Mouse (Mus musculus) forebrain, postnatal 0 days (tissue): ENCODE measurements around the gene Iscu. TPM values are rescaled to one million over a fixed set of nuclear protein-coding genes. Genes with fewer than 3 reads are reported as not detected.

Source experiments
- ATAC-seq: fragments of 200-750 bp; cut with Nextera tagmentation; 2 replicates; pipeline ENCODE4 v1.8.0; 2017; ENCODE audit warnings: mild to moderate bottlenecking, moderate library complexity
- DNase-seq: peaks from one replicate; pipeline ENCODE4 v3.0.0-alpha.2; 2015
- H3K27ac ChIP-seq: fragments of 300-500 bp; sonication (generic); 2 replicates; pipeline ENCODE4 v1.5.1; 2014; ENCODE audit warnings: low read depth, mild to moderate bottlenecking, antibody characterized with exemption, low read length, moderate library complexity, mixed read lengths
- H3K27me3 ChIP-seq: fragments of 300-500 bp; sonication (generic); 2 replicates; pipeline ENCODE4 v1.6.1; 2014; ENCODE audit warnings: mild to moderate bottlenecking, low read length, mixed read lengths; ENCODE audit not compliant: insufficient read depth
- H3K36me3 ChIP-seq: fragments of 300-500 bp; sonication (generic); 2 replicates; pipeline ENCODE4 v1.6.1; 2014; ENCODE audit warnings: mild to moderate bottlenecking, moderate library complexity; ENCODE audit not compliant: insufficient read depth
- H3K4me1 ChIP-seq: fragments of 300-500 bp; sonication (generic); 2 replicates; pipeline ENCODE4 v1.6.1; 2014; ENCODE audit warnings: antibody characterized with exemption; ENCODE audit not compliant: insufficient read depth
- H3K4me2 ChIP-seq: fragments of 300-500 bp; sonication (generic); 2 replicates; pipeline ENCODE4 v1.6.1; 2014; ENCODE audit warnings: low read depth, mild to moderate bottlenecking, moderate library complexity
- H3K4me3 ChIP-seq: fragments of 300-500 bp; sonication (generic); 2 replicates; pipeline ENCODE4 v1.5.1; 2014; ENCODE audit warnings: low read depth, low read length, mixed read lengths
- H3K9ac ChIP-seq: fragments of 300-500 bp; sonication (generic); 2 replicates; pipeline ENCODE4 v1.6.1; 2014; ENCODE audit warnings: mild to moderate bottlenecking
- H3K9me3 ChIP-seq: fragments of 300-500 bp; sonication (generic); 2 replicates; pipeline ENCODE4 v1.6.1; 2016; ENCODE audit warnings: low read length
- CTCF ChIP-seq: sonication (generic); IDR thresholded peaks from 2 replicates; pipeline ENCODE4 v1.5.1; 2016; ENCODE audit warnings: antibody characterized with exemption, control low read depth, low read depth
- WGBS: fragments of 180-500 bp; shearing (Covaris S2); extraction: QIAGEN DNeasy Blood & Tissue Kit; methylation state at CpG from one replicate; pipeline ENCODE4 v1.1.7; 2014; 5-methylcytosine and 5-hydroxymethylcytosine counted together
- polyA plus RNA-seq: library from polyadenylated mRNA; unstranded; fragments of >200 nt; fragmentation: Nextera tagmentation; extraction: Ambion mirVana; gene quantifications from 2 replicates; pipeline ENCODE4 v1.2.1, GENCODE M21; 2015
- total RNA-seq: library from RNA; depleted of rRNA; stranded (reverse); fragments of >200 nt; gene quantifications from 2 replicates; pipeline ENCODE4 v1.2.3, GENCODE M21; 2014

Iscu gene
- total and polyA plus RNA-seq, 2 experiments from 2014 or later: 67.2 to 98.9 TPM

- DNase-seq (no peak), ATAC-seq (no peak)
- no peaks in the 10 kb centered on the region for H3K27me3 ChIP-seq
- TF ChIP-seq CTCF: no peak
- H3K4me2 ChIP-seq: no peak overlapping the region
- 15% methylated on average over 19 of the region's 19 CpGs for WGBS
- no peaks in the 10 kb centered on the region for H3K36me3 ChIP-seq
- H3K9ac ChIP-seq: no peak overlapping the region
- H3K4me3 ChIP-seq: no peak overlapping the region
- H3K9me3 ChIP-seq: no peaks in the 10 kb centered on the region
- no peaks in the 10 kb centered on the region for H3K4me1 ChIP-seq
- no peak overlapping the region for H3K27ac ChIP-seq
Measured at GRCm38 (mm10) chr5:113797149-113797882, 24.8 kb downstream of the Iscu start.

- H3K9ac ChIP-seq: no peak overlapping the region
- H3K27me3 ChIP-seq: no peaks in the 10 kb centered on the region
- no peaks in the 10 kb centered on the region for H3K4me1 ChIP-seq
- no peak overlapping the region for H3K27ac ChIP-seq
- H3K4me2 ChIP-seq: no peak overlapping the region
- ATAC-seq (no peak), DNase-seq (no peak)
- TF ChIP-seq CTCF: no peak
- no peaks in the 10 kb centered on the region for H3K9me3 ChIP-seq
- H3K4me3 ChIP-seq: no peak overlapping the region
- H3K36me3 ChIP-seq: no peaks in the 10 kb centered on the region
- WGBS: 90% methylated on average over 9 of the region's 9 CpGs
Measured at GRCm38 (mm10) chr5:113798525-113798924, 26.0 kb downstream of the Iscu start.

GRCm38 (mm10) chr5:113799691-113800090 is 27.1 kb downstream of the Iscu start:
- no peak overlapping the region for H3K4me2 ChIP-seq
- no peak for ATAC-seq
- no peaks in the 10 kb centered on the region for H3K4me1 ChIP-seq
- H3K36me3 ChIP-seq: no peaks in the 10 kb centered on the region
- no peaks in the 10 kb centered on the region for H3K9me3 ChIP-seq
- H3K4me3 ChIP-seq: no peak overlapping the region
- 42% methylated on average over 5 of the region's 5 CpGs for WGBS
- no peak for DNase-seq
- no peaks in the 10 kb centered on the region for H3K27me3 ChIP-seq
- TF ChIP-seq CTCF: no peak
- H3K27ac ChIP-seq: no peak overlapping the region
- no peak overlapping the region for H3K9ac ChIP-seq

- WGBS: 1% methylated on average over 11 of the region's 11 CpGs
- DNase-seq: no peak
- no peak within 1 kb of the TSS for H3K4me3 ChIP-seq
- no peak within 1 kb of the TSS for H3K4me2 ChIP-seq
- ATAC-seq: peak; percentile 81
- no peak within 1 kb of the TSS for H3K9ac ChIP-seq
- H3K27ac ChIP-seq: no peak within 1 kb of the TSS
- no peaks in the 10 kb centered on the region for H3K27me3 ChIP-seq
- no peaks in the 10 kb centered on the region for H3K36me3 ChIP-seq
- no peaks in the 10 kb centered on the region for H3K9me3 ChIP-seq
- H3K4me1 ChIP-seq: no peaks in the 10 kb centered on the region
- TF ChIP-seq CTCF: no peak
Measured at GRCm38 (mm10) chr5:113800280-113800679, 27.7 kb downstream of the Iscu start, which contains the start of gene Tmem119. TSS of gene Tmem119 (minus strand) at chr5:113800516.

GRCm38 (mm10) chr5:113804395-113804966 is 31.9 kb downstream of the Iscu start:
- no peak for DNase-seq
- Histone ChIP-seq H3K27ac (no peak overlapping the region), H3K4me2 (no peak overlapping the region), H3K9me3 (no peaks in the 10 kb centered on the region), H3K27me3 (no peaks in the 10 kb centered on the region), H3K4me3 (no peak overlapping the region), H3K4me1 (no peaks in the 10 kb centered on the region), H3K9ac (no peak overlapping the region), H3K36me3 (no peaks in the 10 kb centered on the region)
- ATAC-seq: no peak
- TF ChIP-seq CTCF: no peak
- WGBS: 71% methylated on average over 7 of the region's 7 CpGs

GRCm38 (mm10) chr5:113805301-113805700 is 32.8 kb downstream of the Iscu start:
- H3K27ac ChIP-seq: no peak overlapping the region
- DNase-seq: no peak
- H3K4me2 ChIP-seq: no peak overlapping the region
- no peaks in the 10 kb centered on the region for H3K36me3 ChIP-seq
- H3K9me3 ChIP-seq: no peaks in the 10 kb centered on the region
- H3K4me3 ChIP-seq: no peak overlapping the region
- no peak for TF ChIP-seq CTCF
- 90% methylated on average over 9 of the region's 9 CpGs for WGBS
- no peaks in the 10 kb centered on the region for H3K4me1 ChIP-seq
- ATAC-seq: no peak
- H3K9ac ChIP-seq: no peak overlapping the region
- H3K27me3 ChIP-seq: no peaks in the 10 kb centered on the region

GRCm38 (mm10) chr5:113806414-113806813 is 33.9 kb downstream of the Iscu start:
- H3K4me2 ChIP-seq: no peak overlapping the region
- 52% methylated on average over 10 of the region's 10 CpGs for WGBS
- H3K27ac ChIP-seq: no peak overlapping the region
- DNase-seq (no peak), ATAC-seq (no peak)
- H3K36me3 ChIP-seq: no peaks in the 10 kb centered on the region
- no peaks in the 10 kb centered on the region for H3K4me1 ChIP-seq
- H3K9me3 ChIP-seq: no peaks in the 10 kb centered on the region
- TF ChIP-seq CTCF: no peak
- H3K4me3 ChIP-seq: no peak overlapping the region
- no peaks in the 10 kb centered on the region for H3K27me3 ChIP-seq
- no peak overlapping the region for H3K9ac ChIP-seq
